Mouse (Mus musculus): ENCODE measurements at regions not wholly inside any gene's neighbourhood (a gene's known extent, or its start where the extent isn't known, plus 50 kb on each side); places are given as distances from the start of the nearest gene placed in this dataset.

DNA sequence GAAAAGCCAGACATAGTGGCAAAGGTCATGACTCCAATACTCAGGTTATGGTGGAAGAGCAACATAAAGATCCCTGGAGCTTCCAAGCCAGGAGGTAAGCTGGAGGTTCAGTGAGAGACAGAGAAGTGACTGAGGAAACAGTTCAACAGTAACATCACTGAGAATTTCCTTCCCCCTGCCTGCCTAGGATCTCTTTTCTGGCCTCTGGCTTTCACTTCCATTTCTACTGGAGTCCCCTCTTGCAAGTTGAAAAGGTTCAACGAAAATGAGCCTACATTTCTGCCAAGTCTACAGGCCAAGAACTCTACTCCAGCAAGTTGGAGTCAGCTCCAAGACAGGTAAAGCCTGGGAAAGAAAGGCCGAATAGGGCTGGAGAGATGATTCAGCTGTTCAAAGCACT is 293.0 kb downstream of the Epha4 start:
- Histone ChIP-seq H3K27me3 (ENCODE audit: control insufficient read depth, insufficient read depth, low read length, poor library complexity, severe bottlenecking) (no peaks in the 10 kb centered on the region), H3K36me3 (ENCODE audit: control insufficient read depth, insufficient read depth, low read length, poor library complexity, severe bottlenecking) (no peaks in the 10 kb centered on the region)
- DNase-seq (ENCODE audit: low read depth, low spot score): no peak

DNA sequence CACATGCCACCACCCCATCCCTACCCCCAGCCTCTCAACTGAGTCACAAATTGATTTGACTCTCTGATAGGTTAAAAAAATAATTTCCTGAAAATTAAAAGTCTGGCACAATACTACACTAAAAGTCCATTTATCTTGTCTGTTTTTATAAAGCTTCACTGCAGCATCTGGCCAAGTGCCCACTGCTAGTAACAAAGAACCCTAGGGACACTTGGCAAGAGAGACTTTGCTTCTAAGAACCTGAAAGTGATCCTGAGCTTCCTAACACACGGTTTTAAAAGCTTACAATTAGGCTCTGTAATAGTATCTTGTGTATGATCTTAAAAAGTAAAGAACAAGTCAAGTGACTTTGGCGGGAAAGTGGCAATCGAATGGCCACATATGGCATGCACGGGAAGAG is 288.3 kb downstream of the Epha4 start:
- Histone ChIP-seq H3K27me3 (ENCODE audit: control insufficient read depth, insufficient read depth, low read length, poor library complexity, severe bottlenecking) (no peaks in the 10 kb centered on the region), H3K36me3 (ENCODE audit: control insufficient read depth, insufficient read depth, low read length, poor library complexity, severe bottlenecking) (no peaks in the 10 kb centered on the region)
- DNase-seq (ENCODE audit: low read depth, low spot score): no peak

DNA sequence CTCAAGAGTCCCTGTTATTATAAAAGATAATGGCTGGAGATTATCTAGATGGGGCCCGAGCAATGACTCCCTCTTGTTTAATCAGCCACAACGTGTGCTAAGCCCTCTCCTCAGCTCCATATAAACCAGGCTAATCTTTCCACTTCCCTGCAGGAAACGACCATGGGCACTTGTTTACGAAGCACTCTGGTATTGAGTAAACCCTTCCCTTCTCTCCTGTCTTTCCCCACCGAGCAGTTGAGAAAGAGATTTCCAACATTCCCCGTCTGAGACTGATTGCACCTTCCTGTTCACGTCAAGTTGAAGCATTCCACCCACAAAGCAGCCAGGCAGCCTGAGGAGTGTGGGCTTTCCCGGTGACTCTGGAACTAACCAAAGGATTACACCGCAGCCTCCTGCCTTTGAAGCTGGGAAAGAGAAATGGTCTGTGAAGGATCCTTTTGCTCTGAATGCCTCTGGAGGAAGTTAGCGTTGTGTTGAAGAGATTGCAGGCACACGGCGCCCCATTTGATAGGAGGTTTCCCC is 287.8 kb downstream of the Epha4 start:
- no peaks in the 10 kb centered on the region for H3K27me3 ChIP-seq (ENCODE audit: control insufficient read depth, insufficient read depth, low read length, poor library complexity, severe bottlenecking)
- H3K36me3 ChIP-seq (ENCODE audit: control insufficient read depth, insufficient read depth, low read length, poor library complexity, severe bottlenecking): no peaks in the 10 kb centered on the region
- no peak for DNase-seq (ENCODE audit: low read depth, low spot score)

DNA sequence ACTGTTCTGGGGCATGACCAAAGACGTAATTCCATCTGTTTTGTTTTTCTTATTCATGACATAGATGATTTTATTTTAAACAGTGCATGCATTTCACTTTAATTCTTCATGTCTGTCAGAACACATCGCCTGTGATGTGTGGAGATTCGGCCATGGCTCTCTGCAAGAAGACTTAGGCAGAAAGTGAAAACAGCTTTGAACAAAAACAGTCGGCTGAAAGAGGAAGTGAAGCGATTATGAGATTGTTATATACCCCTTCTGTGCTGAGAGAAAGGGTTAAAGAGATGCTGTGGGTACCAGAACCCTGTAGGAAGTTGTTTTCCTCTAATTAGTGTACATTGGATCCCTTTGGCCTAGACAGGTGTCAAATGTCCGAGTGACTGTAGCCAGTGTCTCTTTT is 287.1 kb downstream of the Epha4 start:
- Histone ChIP-seq H3K27me3 (ENCODE audit: control insufficient read depth, insufficient read depth, low read length, poor library complexity, severe bottlenecking) (no peaks in the 10 kb centered on the region), H3K36me3 (ENCODE audit: control insufficient read depth, insufficient read depth, low read length, poor library complexity, severe bottlenecking) (no peaks in the 10 kb centered on the region)
- no peak for DNase-seq (ENCODE audit: low read depth, low spot score)

DNA sequence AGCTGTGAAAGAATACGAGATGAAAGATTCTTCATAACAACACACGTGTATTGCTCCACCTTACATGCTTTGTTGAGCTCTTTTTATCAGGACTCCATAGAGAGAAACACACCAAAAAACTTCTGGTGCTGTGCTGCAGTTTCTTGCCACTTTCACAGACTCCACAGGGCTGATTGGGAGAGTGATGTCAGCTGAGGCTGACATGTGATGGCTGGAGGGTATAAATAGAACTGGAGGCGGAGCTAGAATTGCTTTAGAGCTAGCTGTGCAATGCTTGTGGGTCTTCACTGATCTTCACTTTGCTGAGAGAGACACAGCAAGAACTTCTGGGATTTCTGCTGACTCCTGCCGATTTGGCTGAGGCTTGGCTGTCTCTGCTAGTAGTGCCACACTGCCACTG is 285.3 kb downstream of the Epha4 start:
- no peaks in the 10 kb centered on the region for H3K27me3 ChIP-seq (ENCODE audit: control insufficient read depth, insufficient read depth, low read length, poor library complexity, severe bottlenecking)
- H3K36me3 ChIP-seq (ENCODE audit: control insufficient read depth, insufficient read depth, low read length, poor library complexity, severe bottlenecking): no peaks in the 10 kb centered on the region
- no peak for DNase-seq (ENCODE audit: low read depth, low spot score)

DNA sequence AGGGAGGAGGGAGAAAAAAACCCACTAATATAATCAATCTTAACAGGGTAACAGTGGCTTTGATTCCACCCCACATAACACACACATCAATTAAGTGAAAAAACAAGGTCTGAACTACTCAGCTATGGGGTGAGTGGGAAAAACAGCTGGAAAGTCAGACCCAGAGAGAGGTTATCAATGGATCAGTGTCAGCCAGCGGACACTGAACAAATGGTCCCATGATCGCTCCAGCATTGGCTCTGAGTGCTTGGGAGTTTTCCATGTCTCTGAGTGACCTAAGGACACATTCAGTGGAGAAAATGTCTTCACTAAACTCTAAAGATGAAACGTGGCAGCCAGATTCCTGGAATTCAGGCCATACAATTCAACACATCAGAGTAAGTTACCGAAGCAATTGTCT is 281.9 kb downstream of the Epha4 start:
- Histone ChIP-seq H3K27me3 (ENCODE audit: control insufficient read depth, insufficient read depth, low read length, poor library complexity, severe bottlenecking) (no peaks in the 10 kb centered on the region), H3K36me3 (ENCODE audit: control insufficient read depth, insufficient read depth, low read length, poor library complexity, severe bottlenecking) (no peaks in the 10 kb centered on the region)
- no peak for DNase-seq (ENCODE audit: low read depth, low spot score)

DNA sequence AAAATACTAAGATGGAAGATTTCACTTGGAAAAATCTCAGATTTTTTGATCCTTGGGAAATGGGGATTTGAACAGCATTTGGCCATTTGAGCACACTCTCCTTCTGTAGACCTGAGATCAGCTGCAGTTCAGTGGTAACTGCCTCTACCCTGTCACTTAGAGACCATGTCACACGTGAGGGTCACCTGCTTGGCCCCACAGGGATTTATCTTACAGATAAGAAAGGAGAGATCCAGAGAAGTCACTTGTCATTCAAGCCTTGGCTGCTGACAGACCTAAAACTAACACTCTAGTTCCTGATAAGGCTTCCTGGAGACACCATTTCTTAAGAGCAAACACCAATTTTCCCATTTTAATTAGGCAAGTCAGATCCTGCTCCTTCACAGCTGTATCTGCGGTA is 270.2 kb downstream of the Epha4 start:
- Histone ChIP-seq H3K36me3 (ENCODE audit: control insufficient read depth, insufficient read depth, low read length, poor library complexity, severe bottlenecking) (no peaks in the 10 kb centered on the region), H3K27me3 (ENCODE audit: control insufficient read depth, insufficient read depth, low read length, poor library complexity, severe bottlenecking) (no peaks in the 10 kb centered on the region)
- DNase-seq (ENCODE audit: low read depth, low spot score): no peak

DNA sequence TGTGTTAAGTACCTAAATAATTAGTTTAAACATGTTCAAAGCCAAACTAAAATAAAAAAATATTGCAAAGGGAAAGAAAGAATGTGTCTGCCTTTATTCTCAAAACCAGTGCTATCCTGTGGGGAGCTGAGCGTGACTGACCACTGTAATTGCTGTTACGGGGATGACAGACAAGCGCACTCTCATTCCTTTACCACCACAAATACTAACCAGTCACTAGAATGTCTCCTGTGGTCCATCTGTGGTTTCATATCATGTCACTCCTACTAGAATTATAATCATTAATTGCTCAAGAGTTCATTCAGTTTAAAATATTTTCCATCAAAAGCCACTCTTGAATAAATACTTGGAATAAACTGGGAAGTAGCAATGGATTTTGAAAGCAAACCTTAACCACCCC is 268.8 kb downstream of the Epha4 start:
- no peak for DNase-seq (ENCODE audit: low read depth, low spot score)
- Histone ChIP-seq H3K27me3 (ENCODE audit: control insufficient read depth, insufficient read depth, low read length, poor library complexity, severe bottlenecking) (no peaks in the 10 kb centered on the region), H3K36me3 (ENCODE audit: control insufficient read depth, insufficient read depth, low read length, poor library complexity, severe bottlenecking) (no peaks in the 10 kb centered on the region)

DNA sequence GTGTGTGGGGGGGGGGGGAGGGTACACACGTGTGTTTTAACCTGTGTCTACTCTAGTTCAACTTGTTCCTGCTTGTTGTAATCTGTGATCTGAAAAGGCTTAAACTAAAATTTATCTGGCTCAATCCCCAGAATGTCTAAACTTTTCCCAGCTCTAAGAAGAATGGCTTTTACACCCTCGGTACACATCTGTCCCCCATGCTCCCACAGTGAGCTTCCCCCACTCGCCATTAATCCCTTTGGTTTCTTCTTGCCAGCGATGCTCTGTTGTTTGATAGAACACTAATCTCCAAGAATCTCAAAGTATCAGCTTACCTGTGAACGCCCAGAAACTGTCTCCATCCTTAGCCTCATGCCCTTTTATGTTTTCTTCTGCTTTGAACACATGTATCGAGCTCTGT is 260.6 kb downstream of the Epha4 start:
- DNase-seq (ENCODE audit: low read depth, low spot score): no peak

DNA sequence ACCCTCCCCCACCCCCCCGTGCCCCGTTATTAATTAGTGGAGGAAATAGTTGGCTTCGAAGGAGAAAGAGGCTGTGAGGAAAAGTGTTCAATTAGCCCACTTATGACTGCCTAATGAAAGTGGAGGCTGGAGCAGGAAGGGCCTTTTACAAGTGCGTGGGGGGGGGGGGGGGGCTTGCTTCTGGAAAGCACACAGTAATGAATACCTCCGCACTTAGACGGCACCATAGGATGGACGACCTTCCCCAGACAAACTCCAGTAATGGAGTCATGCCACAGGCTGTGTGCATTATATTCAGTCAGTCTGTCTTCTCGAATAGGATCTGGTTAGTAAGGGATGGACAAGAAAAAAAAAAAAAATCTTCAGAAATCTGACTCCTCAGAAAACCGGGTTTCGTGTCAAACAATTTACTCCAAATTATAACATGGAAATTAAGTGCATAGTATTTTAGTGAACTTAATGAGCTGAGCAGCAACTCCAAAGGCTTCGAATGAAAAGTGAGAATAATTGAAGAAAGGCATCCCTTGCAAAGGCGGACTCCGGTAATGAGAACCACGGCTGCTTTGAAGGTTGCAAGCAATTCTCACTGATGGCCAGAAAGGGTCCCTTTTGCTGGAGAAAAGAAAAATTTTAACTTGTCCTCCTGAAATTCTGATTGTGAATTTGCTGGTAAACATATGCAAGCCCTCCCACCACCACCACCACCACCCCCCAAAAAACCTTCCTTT is 258.6 kb downstream of the Epha4 start:
- no peaks in the 10 kb centered on the region for H3K27me3 ChIP-seq (ENCODE audit: control insufficient read depth, insufficient read depth, low read length, poor library complexity, severe bottlenecking)
- H3K36me3 ChIP-seq (ENCODE audit: control insufficient read depth, insufficient read depth, low read length, poor library complexity, severe bottlenecking): no peaks in the 10 kb centered on the region
- DNase-seq (ENCODE audit: low read depth, low spot score): no peak

More for the DNA sequence above, 260.6 kb downstream of the Epha4 start:
- Histone ChIP-seq H3K27me3 (ENCODE audit: control insufficient read depth, insufficient read depth, low read length, poor library complexity, severe bottlenecking) (no peaks in the 10 kb centered on the region), H3K36me3 (ENCODE audit: control insufficient read depth, insufficient read depth, low read length, poor library complexity, severe bottlenecking) (no peaks in the 10 kb centered on the region)

DNA sequence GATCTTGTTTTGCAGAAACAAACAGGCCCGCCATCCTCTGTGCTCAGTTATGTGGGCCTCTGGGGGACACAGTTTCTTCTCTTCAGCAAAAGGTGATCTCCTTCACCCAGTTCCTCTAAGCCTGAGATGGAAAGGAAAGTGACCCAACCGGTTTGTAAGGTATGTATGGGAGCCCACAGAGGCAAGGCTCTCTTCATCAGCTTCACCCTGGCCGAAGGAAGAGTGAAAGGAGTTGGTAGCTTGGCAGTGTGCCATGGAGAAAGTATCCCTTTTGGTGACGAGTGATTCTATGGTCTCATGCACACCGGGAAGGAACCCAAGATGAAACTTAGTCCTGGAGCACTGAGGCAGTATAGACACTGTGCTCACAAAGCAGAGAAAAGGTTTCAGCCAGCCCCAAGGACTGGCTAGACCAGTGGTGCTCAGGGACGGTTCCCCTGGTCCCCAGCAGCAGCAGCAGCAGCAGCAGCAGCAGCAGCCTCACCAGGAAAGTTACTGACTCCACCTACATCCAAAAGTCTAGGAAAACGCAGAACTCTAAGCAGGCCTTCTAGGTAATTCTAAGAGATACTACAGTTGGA is 256.1 kb downstream of the Epha4 start:
- H3K27me3 ChIP-seq (ENCODE audit: control insufficient read depth, insufficient read depth, low read length, poor library complexity, severe bottlenecking): no peaks in the 10 kb centered on the region
- H3K36me3 ChIP-seq (ENCODE audit: control insufficient read depth, insufficient read depth, low read length, poor library complexity, severe bottlenecking): no peaks in the 10 kb centered on the region
- no peak for DNase-seq (ENCODE audit: low read depth, low spot score)

DNA sequence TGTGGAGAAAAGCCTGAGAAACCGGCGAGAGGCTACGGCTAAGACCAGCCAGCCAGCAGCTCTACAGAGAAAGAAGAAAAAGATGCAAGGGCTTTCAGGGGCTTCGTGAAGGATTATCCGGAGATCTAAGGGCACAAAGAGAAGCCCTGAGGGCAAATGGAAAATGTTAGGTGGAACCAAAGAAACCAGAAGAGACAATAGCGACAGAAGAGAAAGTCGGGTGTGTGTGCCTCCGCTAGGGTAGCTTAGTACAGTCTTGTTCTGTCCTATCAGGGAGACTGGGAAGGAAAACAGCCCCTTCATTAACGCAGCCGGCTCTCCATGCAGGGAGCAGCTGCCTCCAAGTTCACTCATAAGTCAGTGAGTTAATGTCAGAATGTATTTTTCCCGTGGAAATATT is 255.1 kb downstream of the Epha4 start:
- Histone ChIP-seq H3K27me3 (ENCODE audit: control insufficient read depth, insufficient read depth, low read length, poor library complexity, severe bottlenecking) (no peaks in the 10 kb centered on the region), H3K36me3 (ENCODE audit: control insufficient read depth, insufficient read depth, low read length, poor library complexity, severe bottlenecking) (no peaks in the 10 kb centered on the region)
- DNase-seq (ENCODE audit: low read depth, low spot score): no peak

DNA sequence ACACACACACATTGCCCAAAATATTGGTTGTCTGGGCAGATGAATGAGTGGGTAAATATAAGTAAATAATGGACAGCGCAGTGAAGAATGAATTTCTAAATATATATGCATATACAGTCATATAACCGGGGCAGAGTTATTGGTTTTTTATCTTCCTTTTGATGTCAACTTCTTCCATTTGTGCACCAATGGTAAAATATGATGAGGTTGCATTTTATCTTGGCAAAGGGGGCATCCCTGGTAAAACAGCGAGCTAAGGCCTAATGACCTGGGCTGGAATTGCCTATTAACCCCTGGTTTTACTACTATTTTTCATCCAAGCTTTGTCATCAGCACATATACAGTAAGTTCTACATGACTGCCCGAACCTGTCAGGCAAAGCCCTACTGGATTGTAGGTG is 253.2 kb downstream of the Epha4 start:
- Histone ChIP-seq H3K36me3 (ENCODE audit: control insufficient read depth, insufficient read depth, low read length, poor library complexity, severe bottlenecking) (no peaks in the 10 kb centered on the region), H3K27me3 (ENCODE audit: control insufficient read depth, insufficient read depth, low read length, poor library complexity, severe bottlenecking) (no peaks in the 10 kb centered on the region)
- DNase-seq (ENCODE audit: low read depth, low spot score): no peak

DNA sequence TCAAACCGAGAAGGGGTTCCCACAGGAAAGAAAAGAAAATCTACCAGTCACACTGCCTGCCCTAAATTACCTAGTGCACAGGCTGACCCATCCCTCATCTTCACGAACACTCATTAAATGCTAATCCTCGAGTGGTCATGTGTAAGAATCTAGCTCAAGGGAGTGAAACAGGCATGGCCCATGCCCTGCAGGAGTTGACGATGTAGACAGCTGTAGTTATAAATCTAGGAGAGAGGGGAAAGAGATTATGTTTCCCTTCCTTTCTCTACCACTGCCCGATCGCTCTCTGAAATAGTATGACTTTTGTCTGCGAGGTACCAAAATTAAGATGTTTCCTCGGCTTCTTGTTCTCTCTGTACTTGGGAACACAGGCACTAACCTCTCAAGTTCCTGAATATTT is 249.2 kb downstream of the Epha4 start:
- no peak for DNase-seq (ENCODE audit: low read depth, low spot score)

DNA sequence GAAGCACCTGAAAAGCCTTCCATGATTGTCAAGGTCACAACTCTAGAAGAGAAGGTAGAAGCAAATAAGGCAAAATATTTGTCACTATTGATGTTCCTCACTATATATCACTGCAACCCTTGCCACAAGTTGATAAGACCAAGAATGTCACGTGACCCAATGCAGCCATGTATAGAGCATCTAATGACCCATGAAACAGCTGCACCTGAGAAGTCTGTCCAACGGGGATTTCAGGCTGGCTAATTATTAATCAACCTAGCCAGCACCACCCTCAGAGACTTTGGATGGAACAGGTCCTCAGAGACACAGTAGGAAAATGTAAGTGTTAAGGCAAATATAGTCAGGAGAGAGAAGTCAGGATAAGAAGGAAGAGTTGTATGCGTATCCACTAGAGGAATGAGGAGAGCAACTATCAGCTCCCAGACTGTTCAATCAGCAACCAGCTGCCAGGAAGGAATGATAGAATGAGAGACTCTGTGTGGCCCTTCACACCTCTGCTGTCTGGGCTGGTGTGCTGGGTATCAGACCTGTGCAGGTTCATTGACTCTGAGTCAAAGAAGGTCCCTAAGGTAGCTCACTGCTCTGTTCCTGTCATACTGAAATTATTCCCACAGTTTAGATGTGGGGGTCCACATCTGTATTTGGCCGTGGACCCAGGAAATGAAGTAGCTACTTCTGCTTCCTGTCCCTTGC is 247.4 kb downstream of the Epha4 start:
- no peak for DNase-seq (ENCODE audit: low read depth, low spot score)
- H3K27me3 ChIP-seq (ENCODE audit: control insufficient read depth, insufficient read depth, low read length, poor library complexity, severe bottlenecking): no peaks in the 10 kb centered on the region
- no peaks in the 10 kb centered on the region for H3K36me3 ChIP-seq (ENCODE audit: control insufficient read depth, insufficient read depth, low read length, poor library complexity, severe bottlenecking)

More for the DNA sequence above, 249.2 kb downstream of the Epha4 start:
- Histone ChIP-seq H3K36me3 (ENCODE audit: control insufficient read depth, insufficient read depth, low read length, poor library complexity, severe bottlenecking) (no peaks in the 10 kb centered on the region), H3K27me3 (ENCODE audit: control insufficient read depth, insufficient read depth, low read length, poor library complexity, severe bottlenecking) (no peaks in the 10 kb centered on the region)

Data from splenic B cell, adult 2 months (primary cell).